Mouse (Mus musculus) lung, embryonic 16.5 days (tissue): Measurements from ENCODE around the gene Acp5. TPM values are rescaled to one million over a fixed set of nuclear protein-coding genes. Genes with fewer than 3 reads are reported as not detected.

ENCODE experiments used
- ATAC-seq: fragments of 200-750 bp; cut with Nextera tagmentation; 2 replicates; pipeline ENCODE4 v1.8.0; 2017; ENCODE audit warnings: low read depth, mild to moderate bottlenecking, moderate library complexity
- H3K27ac ChIP-seq: fragments of 300-500 bp; sonication (generic); 2 replicates; pipeline ENCODE4 v1.5.1; 2014; ENCODE audit warnings: mild to moderate bottlenecking, control low read depth, low read length
- H3K27me3 ChIP-seq: fragments of 300-500 bp; sonication (generic); 2 replicates; pipeline ENCODE4 v1.6.1; 2014; ENCODE audit warnings: low read depth, low read length, mixed read lengths; ENCODE audit not compliant: control insufficient read depth, insufficient read depth
- H3K36me3 ChIP-seq: fragments of 300-500 bp; sonication (generic); 2 replicates; pipeline ENCODE4 v1.6.1; 2014; ENCODE audit warnings: low read length; ENCODE audit not compliant: control insufficient read depth, insufficient read depth
- H3K4me1 ChIP-seq: fragments of 300-500 bp; sonication (generic); replicated peaks from 2 replicates; pipeline ENCODE4 v1.6.1; 2014; ENCODE audit warnings: low read length, mixed read lengths; ENCODE audit not compliant: control insufficient read depth, insufficient read depth
- H3K4me2 ChIP-seq: fragments of 300-500 bp; sonication (generic); 2 replicates; pipeline ENCODE4 v1.6.1; 2014; ENCODE audit warnings: low read depth, low read length, control low read depth
- H3K4me3 ChIP-seq: fragments of 300-500 bp; sonication (generic); 2 replicates; pipeline ENCODE4 v1.5.1; 2014; ENCODE audit warnings: mild to moderate bottlenecking, low read length, control low read depth
- H3K9ac ChIP-seq: fragments of 300-500 bp; sonication (generic); 2 replicates; pipeline ENCODE4 v1.6.1; 2014; ENCODE audit warnings: low read length, control low read depth
- H3K9me3 ChIP-seq: fragments of 300-500 bp; sonication (generic); 2 replicates; pipeline ENCODE4 v1.6.1; 2016; ENCODE audit warnings: low read length; ENCODE audit not compliant: control insufficient read depth
- WGBS: fragments of 180-500 bp; shearing (Covaris S2); extraction: QIAGEN DNeasy Blood & Tissue Kit; methylation state at CpG from one replicate; pipeline ENCODE4 v1.1.7; 2014; 5-methylcytosine and 5-hydroxymethylcytosine counted together
- polyA plus RNA-seq: library from polyadenylated mRNA; unstranded; fragments of >200 nt; fragmentation: Nextera tagmentation; extraction: Ambion mirVana; gene quantifications from 2 replicates; pipeline ENCODE4 v1.2.1, GENCODE M21; 2015

Gene Acp5
- polyA plus RNA-seq, 1 experiment from 2014 or later = 10.2 TPM

- H3K36me3 ChIP-seq = no peaks in the 10 kb centered on the region
- H3K4me1 ChIP-seq = no peaks in the 10 kb centered on the region
- no peak overlapping the region for H3K4me2 ChIP-seq
- H3K27ac ChIP-seq = no peak overlapping the region
- H3K27me3 ChIP-seq = no peaks in the 10 kb centered on the region
- H3K4me3 ChIP-seq = no peak overlapping the region
- no peak overlapping the region for H3K9ac ChIP-seq
- peaks cover 3% of the 10 kb centered on the region; the same call in 1 of the 2 replicates for H3K9me3 ChIP-seq
- ATAC-seq = no peak
- 65% methylated on average over 20 of the region's 20 CpGs for WGBS
Measured at GRCm38 (mm10) chr9:22149426-22150248, 14.1 kb upstream of the Acp5 start.

DNA sequence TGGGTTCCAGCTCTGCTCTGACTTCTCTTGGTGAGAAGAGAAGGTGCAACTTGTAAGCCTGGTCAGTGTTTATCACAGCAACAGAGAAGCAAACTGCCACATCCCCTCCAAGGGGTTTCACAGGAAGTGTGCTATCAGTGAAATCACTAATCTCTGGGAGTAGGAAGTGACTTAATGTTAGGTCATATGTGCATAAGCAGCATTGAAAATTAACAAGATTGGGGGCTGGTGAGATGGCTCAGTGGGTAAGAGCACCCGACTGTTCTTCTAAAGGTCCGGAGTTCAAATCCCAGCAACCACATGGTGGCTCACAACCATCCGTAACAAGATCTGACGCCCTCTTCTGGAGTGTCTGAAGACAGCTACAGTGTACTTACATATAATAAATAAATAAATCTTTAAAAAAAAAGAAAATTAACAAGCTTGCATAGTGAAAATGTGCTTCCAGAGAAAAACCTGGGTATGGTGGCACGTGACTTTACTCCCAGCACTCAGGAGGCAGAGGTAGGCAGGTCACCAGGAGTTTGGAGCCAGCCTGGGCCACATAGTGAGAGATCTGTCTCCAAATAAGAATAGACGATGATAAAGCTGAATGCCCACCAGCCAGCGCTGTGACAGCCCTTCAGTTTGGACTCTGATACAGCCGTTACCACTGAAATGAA, 8.9 kb upstream of the Acp5 start:
- no peak overlapping the region for H3K4me2 ChIP-seq
- H3K27me3 ChIP-seq = no peaks in the 10 kb centered on the region
- 82% methylated on average over 6 of the region's 8 CpGs for WGBS
- no peaks in the 10 kb centered on the region for H3K36me3 ChIP-seq
- H3K4me1 ChIP-seq = no peaks in the 10 kb centered on the region
- H3K9me3 ChIP-seq = peaks cover 3% of the 10 kb centered on the region; the same call in 1 of the 2 replicates
- no peak overlapping the region for H3K9ac ChIP-seq
- no peak overlapping the region for H3K27ac ChIP-seq
- ATAC-seq = no peak
- no peak overlapping the region for H3K4me3 ChIP-seq

- Histone ChIP-seq H3K4me2 (no peak overlapping the region), H3K9me3 (peaks cover 3% of the 10 kb centered on the region; the same call in 1 of the 2 replicates), H3K4me3 (no peak overlapping the region), H3K27me3 (no peaks in the 10 kb centered on the region), H3K36me3 (no peaks in the 10 kb centered on the region), H3K9ac (no peak overlapping the region), H3K4me1 (no peaks in the 10 kb centered on the region), H3K27ac (no peak overlapping the region)
- WGBS = 51% methylated on average over 17 of the region's 17 CpGs
- ATAC-seq = peak; percentile 71
Measured at GRCm38 (mm10) chr9:22143108-22144037, 7.9 kb upstream of the Acp5 start.

GRCm38 (mm10) chr9:22139746-22140145, 4.2 kb upstream of the Acp5 start:
- Histone ChIP-seq H3K9me3 (no peaks in the 10 kb centered on the region), H3K4me2 (no peak overlapping the region), H3K27ac (no peak overlapping the region), H3K4me3 (no peak overlapping the region), H3K4me1 (no peaks in the 10 kb centered on the region), H3K36me3 (no peaks in the 10 kb centered on the region), H3K27me3 (no peaks in the 10 kb centered on the region), H3K9ac (no peak overlapping the region)
- ATAC-seq = no peak
- WGBS = 84% methylated on average over 5 of the region's 5 CpGs

DNA sequence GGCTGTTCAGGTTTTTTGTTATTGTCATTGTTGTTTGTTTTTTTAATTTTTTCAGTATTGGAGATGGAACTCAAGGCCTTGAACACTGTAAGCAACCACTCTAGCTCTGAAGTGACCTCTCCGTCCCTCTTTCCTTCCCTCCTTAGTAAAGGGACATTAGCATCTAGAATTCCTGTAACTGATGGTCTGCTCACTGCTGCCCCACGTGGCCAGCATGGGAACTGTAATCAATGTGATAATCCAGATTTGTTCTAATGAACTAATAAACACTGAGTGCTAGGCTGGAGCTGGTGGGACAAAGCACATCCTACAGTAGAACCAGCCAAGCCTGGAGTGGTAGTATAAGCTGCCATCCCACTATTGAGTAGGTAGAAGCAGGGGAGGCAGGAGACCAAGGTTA, 3.0 kb upstream of the Acp5 start:
- WGBS = 28% methylated on average over 2 of the region's 2 CpGs

DNA sequence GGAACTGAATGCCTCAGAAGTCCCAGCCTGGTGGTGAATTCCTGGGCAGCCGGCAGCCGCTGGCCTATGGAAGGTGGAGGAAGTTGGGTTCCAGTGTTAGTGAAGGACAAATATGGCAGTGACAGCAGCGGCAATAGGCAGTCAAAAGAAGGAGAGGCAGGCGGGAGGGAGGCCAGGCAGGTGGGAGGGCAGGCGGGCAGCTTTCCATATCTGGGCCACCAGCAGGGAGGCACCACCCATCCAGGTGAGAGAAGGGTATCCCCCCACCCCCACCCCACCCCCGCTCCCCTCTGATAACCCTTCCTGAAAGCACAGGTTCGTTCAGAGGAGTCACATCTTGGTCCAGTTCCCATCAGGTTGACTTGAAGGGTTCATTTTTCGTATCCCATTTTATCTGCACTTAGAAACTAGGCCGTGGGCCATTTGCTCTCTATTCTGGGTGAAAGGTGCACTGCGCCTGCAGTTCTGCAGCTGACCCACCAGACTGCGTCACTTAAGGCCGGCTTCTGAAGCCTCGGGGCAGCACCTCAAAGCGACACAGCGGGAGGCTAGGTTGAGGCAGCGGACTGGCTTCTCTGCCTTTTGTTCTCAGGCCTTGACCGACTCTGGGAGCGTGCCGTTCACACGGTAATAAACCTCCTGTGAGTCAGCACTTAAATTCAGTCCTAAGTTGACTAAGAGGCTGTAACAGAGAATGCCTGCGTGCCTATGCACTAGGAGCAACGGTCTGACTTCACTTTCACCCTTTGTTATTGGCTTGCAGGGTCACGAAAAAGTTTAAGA, 1.4 kb upstream of the Acp5 start:
- H3K4me1 ChIP-seq = peaks cover under 1% of the 10 kb centered on the region; the same call in 1 of the 2 replicates
- no peaks in the 10 kb centered on the region for H3K27me3 ChIP-seq
- no peak overlapping the region for H3K9ac ChIP-seq
- H3K27ac ChIP-seq = no peak overlapping the region
- H3K36me3 ChIP-seq = no peaks in the 10 kb centered on the region
- no peak overlapping the region for H3K4me3 ChIP-seq
- 19% methylated on average over 23 of the region's 23 CpGs for WGBS
- ATAC-seq = no peak
- H3K4me2 ChIP-seq = no peak overlapping the region
- no peaks in the 10 kb centered on the region for H3K9me3 ChIP-seq

More for the DNA sequence above, 3.0 kb upstream of the Acp5 start:
- H3K27ac ChIP-seq = no peak overlapping the region
- H3K9ac ChIP-seq = no peak overlapping the region
- H3K4me3 ChIP-seq = no peak overlapping the region
- no peaks in the 10 kb centered on the region for H3K4me1 ChIP-seq
- H3K36me3 ChIP-seq = no peaks in the 10 kb centered on the region
- H3K27me3 ChIP-seq = no peaks in the 10 kb centered on the region
- no peak overlapping the region for H3K4me2 ChIP-seq
- no peaks in the 10 kb centered on the region for H3K9me3 ChIP-seq
- no peak for ATAC-seq

DNA sequence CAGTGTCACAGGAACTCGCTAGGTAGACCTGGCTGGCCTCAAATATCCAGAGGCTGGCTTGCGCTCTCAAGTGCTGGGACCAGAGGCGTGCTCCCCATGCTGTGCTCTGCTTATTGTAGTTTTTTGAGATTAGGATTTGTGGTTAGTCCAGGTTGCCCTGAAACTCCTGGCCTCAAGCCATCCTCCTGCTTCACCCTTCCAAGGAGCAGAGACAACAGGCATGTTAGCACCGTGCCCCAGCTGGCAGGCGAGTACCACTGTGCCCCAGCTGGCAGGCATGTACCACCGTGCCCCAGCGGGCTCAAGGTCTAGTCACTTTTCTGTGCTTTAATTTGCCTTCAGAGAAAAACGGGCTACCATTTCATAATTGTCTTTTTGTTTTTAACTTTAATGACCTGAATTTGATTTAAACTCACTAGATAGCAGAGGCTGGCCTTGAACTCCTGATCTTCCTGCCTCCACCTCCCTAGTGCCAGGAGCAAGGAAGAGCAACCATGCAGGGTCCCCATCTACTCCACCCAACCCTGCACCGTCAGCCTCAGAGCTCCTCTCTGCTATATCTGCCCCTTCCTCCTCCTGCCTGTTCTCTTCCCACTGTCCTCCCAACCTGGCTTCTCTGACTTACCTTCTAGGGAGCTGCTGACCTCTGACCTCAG, 395 bp downstream of the Acp5 start:
- Histone ChIP-seq H3K4me3 (no peak overlapping the region), H3K4me2 (no peak overlapping the region), H3K27ac (no peak overlapping the region), H3K4me1 (peaks cover 10% of the 10 kb centered on the region; the same call in 1 of the 2 replicates), H3K9ac (no peak overlapping the region), H3K9me3 (no peaks in the 10 kb centered on the region), H3K27me3 (no peaks in the 10 kb centered on the region), H3K36me3 (no peaks in the 10 kb centered on the region)
- WGBS = 79% methylated on average over 9 of the region's 9 CpGs
- no peak for ATAC-seq

DNA sequence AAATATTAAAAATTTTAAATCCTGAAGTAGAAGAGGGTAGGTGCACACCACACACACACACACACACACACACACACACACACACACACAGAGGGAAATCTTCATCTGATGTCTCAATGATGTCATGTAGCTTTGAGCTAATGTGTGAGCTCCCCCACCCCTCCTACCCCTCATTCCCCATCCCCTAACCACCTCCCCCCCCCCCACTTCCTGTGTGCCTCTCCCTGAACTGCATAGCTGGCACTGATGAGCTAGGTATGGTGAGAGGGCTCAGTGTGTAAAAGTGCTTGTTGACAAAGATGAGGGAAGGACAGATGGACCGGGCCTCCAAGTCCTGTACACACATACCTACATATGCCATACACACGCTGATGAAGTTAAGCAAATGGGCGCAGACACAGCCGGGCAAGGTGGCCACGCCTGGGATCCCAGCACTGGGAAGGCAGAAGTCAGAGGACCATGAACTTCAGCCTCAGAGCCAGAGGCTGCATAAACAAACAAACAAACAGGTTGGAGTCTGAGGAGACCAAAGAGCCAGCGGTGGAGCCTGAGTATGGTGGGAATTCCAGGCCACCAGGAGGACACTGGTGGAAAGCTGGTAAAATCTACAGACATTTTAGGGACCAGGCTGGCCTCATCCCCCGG, 1.1 kb downstream of the Acp5 start:
- Histone ChIP-seq H3K4me2 (no peak overlapping the region), H3K9me3 (no peaks in the 10 kb centered on the region), H3K9ac (no peak overlapping the region), H3K27me3 (no peaks in the 10 kb centered on the region), H3K27ac (no peak overlapping the region), H3K4me3 (no peak overlapping the region), H3K4me1 (peaks cover 10% of the 10 kb centered on the region; the same call in 1 of the 2 replicates), H3K36me3 (no peaks in the 10 kb centered on the region)
- ATAC-seq = no peak
- WGBS = 76% methylated on average over 7 of the region's 7 CpGs
